In the genomic region with DNA sequence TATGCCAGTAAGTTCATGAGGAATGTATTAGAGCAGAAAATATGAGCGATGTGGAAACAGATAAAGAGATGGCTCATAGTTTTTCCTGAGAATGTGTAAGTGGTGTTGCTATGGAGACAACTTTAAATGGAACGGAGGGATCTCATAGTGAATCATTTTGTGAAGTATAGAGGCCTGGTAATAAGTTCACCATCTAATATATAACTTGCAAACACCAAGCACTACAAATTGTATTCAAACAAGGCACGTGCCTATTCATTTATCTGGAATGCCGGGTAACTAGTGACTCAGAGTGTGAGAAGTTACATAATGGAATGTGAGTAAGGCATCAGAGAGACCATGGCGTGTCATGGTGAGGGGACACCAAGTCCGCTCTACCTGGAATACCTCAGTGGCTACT, we compare ENCODE assay signal across 41 mouse cellular contexts. TPM values are rescaled to one million over a fixed set of nuclear protein-coding genes. Genes with fewer than 3 reads are reported as not detected.
"Had no signal": no experiment of that assay in that cellular context is flagged by ENCODE, and none has a peak within 500 bp of the region (broad histone marks: within the 10 kb centered on the region; RNA-seq: fewer than 3 reads in every experiment).

No protein-coding gene starts in this region.

- DNase-seq: gastrocnemius, postnatal 14 days; gastrocnemius, postnatal 36 days; heart, adult 11 months; heart, adult 2 months; heart, postnatal 14 days; heart, postnatal 36 days; kidney, adult 11 months; kidney, adult 2 months; kidney, adult 9 months; kidney, postnatal 14 days; kidney, postnatal 36 days; layer of hippocampus, adult 9-11 months; layer of hippocampus, postnatal 36 days; left cerebral cortex, postnatal 4 days had no signal

- H3K9me3 ChIP-seq: heart, embryonic 13.5 days; heart, embryonic 15.5 days; hindbrain, embryonic 13.5 days; hindbrain, embryonic 15.5 days; kidney, embryonic 15.5 days; limb, embryonic 13.5 days; limb, embryonic 15.5 days; liver, embryonic 12.5 days had no signal

- H3K4me2 ChIP-seq: heart, embryonic 11.5 days; heart, embryonic 13.5 days; heart, embryonic 15.5 days; hindbrain, embryonic 13.5 days; hindbrain, embryonic 15.5 days; kidney, embryonic 15.5 days; limb, embryonic 13.5 days; limb, embryonic 15.5 days; liver, embryonic 12.5 days had no signal

- ATAC-seq: hindbrain, postnatal 0 days; intestine, embryonic 16.5 days; liver, embryonic 12.5 days had no signal

- H3K4me3 ChIP-seq: heart, adult 2 months; heart, embryonic 13.5 days; heart, embryonic 15.5 days; hindbrain, embryonic 13.5 days; hindbrain, embryonic 15.5 days; kidney, embryonic 15.5 days; limb, embryonic 13.5 days; limb, embryonic 15.5 days; liver, embryonic 12.5 days had no signal

- H3K9ac ChIP-seq: heart, embryonic 13.5 days; heart, embryonic 15.5 days; hindbrain, embryonic 13.5 days; hindbrain, embryonic 15.5 days; kidney, embryonic 15.5 days; limb, embryonic 13.5 days; limb, embryonic 15.5 days; liver, embryonic 12.5 days; liver, embryonic 14.5 days had no signal

- H3K27me3 ChIP-seq: heart, embryonic 13.5 days; heart, embryonic 15.5 days; hindbrain, embryonic 13.5 days; hindbrain, embryonic 15.5 days; kidney, embryonic 15.5 days; limb, embryonic 13.5 days; limb, embryonic 15.5 days; liver, embryonic 12.5 days had no signal

- H3K4me1 ChIP-seq: heart, embryonic 13.5 days; heart, embryonic 15.5 days; hindbrain, embryonic 13.5 days; hindbrain, embryonic 15.5 days; kidney, embryonic 15.5 days; limb, embryonic 13.5 days; limb, embryonic 15.5 days; liver, embryonic 12.5 days had no signal

- H3K27ac ChIP-seq: heart, adult 2 months; heart, embryonic 13.5 days; heart, embryonic 15.5 days; hindbrain, embryonic 13.5 days; hindbrain, embryonic 15.5 days; hindbrain, postnatal 0 days; kidney, embryonic 15.5 days; kidney, postnatal 0 days; limb, embryonic 13.5 days; limb, embryonic 15.5 days; liver, embryonic 12.5 days; liver, embryonic 14.5 days had no signal

RNA-seq across cellular contexts. Expression of gene Gm525, which starts 35.1 kb away (rescaled TPM):
- total RNA-seq: gastrocnemius, adult 18-20 months; gastrocnemius, adult 8-10 months; gastrocnemius, postnatal 14 days; gastrocnemius, postnatal 36 days; heart, adult 2 months; heart, postnatal 14 days; heart, postnatal 36 days; hematopoietic stem cell, adult 5-6 weeks; hindbrain, postnatal 0 days; layer of hippocampus, adult 18-20 months; layer of hippocampus, adult 8-10 months; layer of hippocampus, postnatal 14 days; layer of hippocampus, postnatal 36 days; left cerebral cortex, adult 18-20 months; left cerebral cortex, adult 8-10 months; left cerebral cortex, postnatal 10 days; left cerebral cortex, postnatal 25 days; left cerebral cortex, postnatal 4 days; liver, adult 2 months had no signal
- polyA plus RNA-seq: heart, embryonic 11.5 days; heart, embryonic 13.5 days; heart, postnatal 0 days; hindbrain, embryonic 11.5 days; hindbrain, embryonic 13.5 days; hindbrain, embryonic 15.5 days; kidney, embryonic 15.5 days; limb, embryonic 11.5 days; liver, adult 2 months; liver, embryonic 12.5 days; liver, embryonic 14.5 days had no signal
